Mouse (Mus musculus): ENCODE data around the gene Mgat5. TPM values are rescaled to one million over a fixed set of nuclear protein-coding genes. Genes with fewer than 3 reads are reported as not detected.

Mgat5 gene
- total and polyA plus RNA-seq, 2 experiments: 1.9 to 3.8 TPM

DNA sequence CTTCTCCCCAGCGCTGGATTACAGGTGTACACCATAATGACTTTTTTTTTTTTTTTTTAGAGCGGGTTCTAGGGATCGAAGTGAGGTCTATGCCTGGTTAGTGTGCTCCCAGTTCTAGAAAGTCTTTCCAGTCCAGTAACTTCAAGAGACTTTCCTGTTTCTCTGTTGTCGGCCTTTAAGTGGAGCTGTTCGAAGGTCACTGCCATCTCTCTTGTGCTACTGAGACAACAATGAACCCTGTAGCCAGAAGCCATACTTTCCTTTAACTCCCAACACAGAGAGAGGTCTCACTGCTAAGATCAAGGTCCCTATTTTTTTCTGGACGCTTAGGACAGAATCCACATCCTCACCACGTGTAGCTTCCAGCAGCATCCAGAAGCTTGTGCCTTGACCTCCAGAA is 13.4 kb downstream of the Mgat5 start:
- no peak for DNase-seq (ENCODE audit: extremely low read depth, low read depth, low spot score)

DNA sequence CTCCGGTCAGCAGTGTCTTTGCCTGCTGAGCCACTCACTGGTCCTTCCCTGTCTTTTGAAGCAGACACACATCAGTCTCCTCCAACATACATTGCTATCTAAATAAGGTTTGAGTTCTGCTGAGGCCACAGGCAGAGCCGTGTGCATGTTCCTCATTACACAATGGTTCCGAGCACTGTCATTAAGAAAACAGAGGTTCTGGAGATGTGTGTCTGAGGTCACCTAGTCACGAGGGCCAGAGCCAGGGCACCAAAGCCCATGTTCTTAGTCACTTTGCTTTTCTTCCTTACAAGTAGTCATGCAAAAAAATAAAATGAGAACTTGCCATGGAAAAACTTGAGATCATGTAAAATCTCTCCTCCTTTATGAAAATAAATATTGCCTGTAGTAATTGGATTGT is 14.3 kb downstream of the Mgat5 start:
- no peak overlapping the region for H3K4me3 ChIP-seq (ENCODE audit: insufficient read depth, low read depth, low read length)
- 53% methylated on average over 4 of the region's 4 CpGs for WGBS
- H3K27ac ChIP-seq (replicated peaks; ENCODE audit: insufficient read depth, low read depth, low read length): no peak overlapping the region
- no peaks in the 10 kb centered on the region for H3K36me3 ChIP-seq (ENCODE audit: control insufficient read depth, insufficient read depth, low read length)
- no peak for TF ChIP-seq CTCF (IDR thresholded peaks at IDR 0.05; ENCODE audit: low read depth, low read length)
- TF ChIP-seq POLR2A (IDR thresholded peaks at IDR 0.05; ENCODE audit: extremely low read depth, insufficient read depth, low read length): no peak
- no peaks in the 10 kb centered on the region for H3K27me3 ChIP-seq (ENCODE audit: control insufficient read depth, insufficient read depth, low read length)
- H3K4me1 ChIP-seq (ENCODE audit: control insufficient read depth, insufficient read depth, low read length): no peaks in the 10 kb centered on the region
- H3K9ac ChIP-seq (ENCODE audit: low read depth, low read length): no peak overlapping the region
- DNase-seq (ENCODE audit: extremely low read depth, low read depth, low spot score): peak; percentile 54
- peaks cover 13% of the 10 kb centered on the region; the same call in 1 of the 2 replicates for H3K79me2 ChIP-seq (ENCODE audit: control insufficient read depth, insufficient read depth, low read length)

More for the DNA sequence above, 13.4 kb downstream of the Mgat5 start:
- Histone ChIP-seq H3K79me2 (ENCODE audit: control insufficient read depth, insufficient read depth, low read length) (peaks cover 13% of the 10 kb centered on the region; the same call in 1 of the 2 replicates), H3K27me3 (ENCODE audit: control insufficient read depth, insufficient read depth, low read length) (no peaks in the 10 kb centered on the region), H3K4me3 (ENCODE audit: insufficient read depth, low read depth, low read length) (no peak overlapping the region), H3K36me3 (ENCODE audit: control insufficient read depth, insufficient read depth, low read length) (no peaks in the 10 kb centered on the region), H3K27ac (replicated peaks; ENCODE audit: insufficient read depth, low read depth, low read length) (no peak overlapping the region), H3K9ac (ENCODE audit: low read depth, low read length) (no peak overlapping the region), H3K4me1 (ENCODE audit: control insufficient read depth, insufficient read depth, low read length) (0 out of 2 replicates have a peak, but pooled peaks cover 2% of the 10 kb centered on the region)
- no peak for TF ChIP-seq CTCF (IDR thresholded peaks at IDR 0.05; ENCODE audit: low read depth, low read length)
- no peak for TF ChIP-seq POLR2A (IDR thresholded peaks at IDR 0.05; ENCODE audit: extremely low read depth, insufficient read depth, low read length)
- 89% methylated on average over 7 of the region's 7 CpGs for whole genome bisulfite sequencing

DNA sequence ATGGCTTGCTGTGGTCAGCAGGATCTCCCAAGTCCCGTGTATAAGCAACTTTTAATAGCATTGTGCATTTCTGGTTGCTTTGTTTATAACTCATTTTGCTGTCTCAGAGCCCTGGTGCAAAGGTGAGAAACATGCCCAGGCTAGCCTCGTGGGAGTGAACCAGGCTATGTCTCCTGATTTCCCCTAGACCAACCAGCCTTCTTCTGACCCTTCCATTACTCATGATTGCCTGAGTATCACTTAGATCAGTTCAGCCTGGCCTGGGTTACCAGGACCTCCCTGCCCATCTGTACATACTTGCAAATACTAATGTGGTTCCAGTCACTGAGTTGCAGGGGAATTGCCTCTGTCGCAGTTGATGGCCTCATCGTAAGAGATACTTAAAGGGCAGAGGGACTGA is 14.8 kb downstream of the Mgat5 start:
- H3K27ac ChIP-seq (replicated peaks; ENCODE audit: insufficient read depth, low read depth, low read length): no peak overlapping the region
- peak; percentile 41 for DNase-seq (ENCODE audit: extremely low read depth, low read depth, low spot score)

DNA sequence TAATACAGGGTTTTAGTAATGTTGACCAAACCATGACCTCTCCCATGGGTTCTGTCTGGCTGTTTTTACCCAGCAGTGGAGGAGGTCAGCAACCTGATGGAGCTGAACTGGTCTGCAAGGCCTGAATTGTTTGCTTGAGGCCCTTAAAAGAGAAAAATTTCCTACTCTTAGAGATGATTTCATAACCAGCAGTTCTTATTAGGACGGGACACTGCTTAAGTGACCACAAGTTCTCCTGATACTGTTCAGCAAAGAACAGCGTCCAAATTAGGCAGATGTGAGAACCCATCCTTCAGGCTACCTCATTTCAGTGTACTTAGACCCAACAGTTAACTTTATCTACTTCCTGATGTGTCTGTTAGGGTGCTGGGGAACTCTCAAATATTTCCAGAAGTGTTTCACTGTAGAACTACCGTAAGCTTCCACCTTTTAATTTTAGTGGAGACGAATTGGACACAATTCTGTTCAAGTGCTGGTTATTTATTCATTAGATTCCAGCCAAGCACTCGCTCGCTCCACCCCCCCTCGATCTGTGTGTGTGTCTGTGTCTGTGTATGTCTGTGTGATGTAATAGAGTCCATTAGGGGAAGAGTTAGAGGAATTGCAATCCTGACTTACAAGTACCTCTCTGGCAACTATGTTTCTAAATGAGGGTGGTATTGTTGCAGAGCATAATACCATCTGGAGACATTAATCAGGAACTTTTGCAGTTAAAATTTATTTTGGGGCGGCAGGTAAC is 17.4 kb downstream of the Mgat5 start:
- no peaks in the 10 kb centered on the region for H3K4me1 ChIP-seq (ENCODE audit: control insufficient read depth, insufficient read depth, low read length)
- no peaks in the 10 kb centered on the region for H3K27me3 ChIP-seq (ENCODE audit: control insufficient read depth, insufficient read depth, low read length)
- no peak overlapping the region for H3K9ac ChIP-seq (ENCODE audit: low read depth, low read length)
- WGBS: 70% methylated on average over 8 of the region's 8 CpGs
- peak; percentile 54 for DNase-seq (ENCODE audit: extremely low read depth, low read depth, low spot score)
- no peaks in the 10 kb centered on the region for H3K36me3 ChIP-seq (ENCODE audit: control insufficient read depth, insufficient read depth, low read length)
- TF ChIP-seq CTCF (IDR thresholded peaks at IDR 0.05; ENCODE audit: low read depth, low read length): no peak
- no peak for TF ChIP-seq POLR2A (IDR thresholded peaks at IDR 0.05; ENCODE audit: extremely low read depth, insufficient read depth, low read length)
- peaks cover 13% of the 10 kb centered on the region; the same call in 1 of the 2 replicates for H3K79me2 ChIP-seq (ENCODE audit: control insufficient read depth, insufficient read depth, low read length)
- no peak overlapping the region for H3K27ac ChIP-seq (replicated peaks; ENCODE audit: insufficient read depth, low read depth, low read length)
- H3K4me3 ChIP-seq (ENCODE audit: insufficient read depth, low read depth, low read length): no peak overlapping the region

More for the DNA sequence above, 14.8 kb downstream of the Mgat5 start:
- no peaks in the 10 kb centered on the region for H3K27me3 ChIP-seq (ENCODE audit: control insufficient read depth, insufficient read depth, low read length)
- H3K9ac ChIP-seq (ENCODE audit: low read depth, low read length): no peak overlapping the region
- no peak overlapping the region for H3K4me3 ChIP-seq (ENCODE audit: insufficient read depth, low read depth, low read length)
- H3K79me2 ChIP-seq (ENCODE audit: control insufficient read depth, insufficient read depth, low read length): peaks cover 13% of the 10 kb centered on the region; the same call in 1 of the 2 replicates
- no peaks in the 10 kb centered on the region for H3K36me3 ChIP-seq (ENCODE audit: control insufficient read depth, insufficient read depth, low read length)
- TF ChIP-seq POLR2A (IDR thresholded peaks at IDR 0.05; ENCODE audit: extremely low read depth, insufficient read depth, low read length) (no peak), CTCF (IDR thresholded peaks at IDR 0.05; ENCODE audit: low read depth, low read length) (no peak)
- 77% methylated on average over 4 of the region's 4 CpGs for WGBS
- H3K4me1 ChIP-seq (ENCODE audit: control insufficient read depth, insufficient read depth, low read length): no peaks in the 10 kb centered on the region

DNA sequence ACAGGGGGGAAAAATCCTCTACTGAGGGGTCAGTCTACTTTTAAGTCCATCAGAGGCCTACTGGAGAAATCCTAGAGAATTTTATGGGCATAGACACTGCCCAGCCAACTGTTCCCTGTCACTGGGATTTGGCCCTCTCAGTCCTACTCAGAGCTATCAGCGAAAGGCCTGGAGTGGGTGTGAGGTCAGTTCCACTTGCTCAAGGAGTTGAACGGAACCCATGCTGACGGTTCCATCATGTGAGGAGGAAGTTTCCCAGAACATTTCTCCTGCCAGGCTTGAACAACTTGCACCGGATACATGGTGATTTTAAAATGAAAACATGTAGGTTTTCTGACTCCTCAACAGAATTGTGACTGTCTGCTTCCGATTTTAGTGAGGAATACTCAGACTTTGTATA is 20.2 kb downstream of the Mgat5 start:
- TF ChIP-seq POLR2A (IDR thresholded peaks at IDR 0.05; ENCODE audit: extremely low read depth, insufficient read depth, low read length): no peak
- no peak for TF ChIP-seq CTCF (IDR thresholded peaks at IDR 0.05; ENCODE audit: low read depth, low read length)
- no peaks in the 10 kb centered on the region for H3K4me1 ChIP-seq (ENCODE audit: control insufficient read depth, insufficient read depth, low read length)

DNA sequence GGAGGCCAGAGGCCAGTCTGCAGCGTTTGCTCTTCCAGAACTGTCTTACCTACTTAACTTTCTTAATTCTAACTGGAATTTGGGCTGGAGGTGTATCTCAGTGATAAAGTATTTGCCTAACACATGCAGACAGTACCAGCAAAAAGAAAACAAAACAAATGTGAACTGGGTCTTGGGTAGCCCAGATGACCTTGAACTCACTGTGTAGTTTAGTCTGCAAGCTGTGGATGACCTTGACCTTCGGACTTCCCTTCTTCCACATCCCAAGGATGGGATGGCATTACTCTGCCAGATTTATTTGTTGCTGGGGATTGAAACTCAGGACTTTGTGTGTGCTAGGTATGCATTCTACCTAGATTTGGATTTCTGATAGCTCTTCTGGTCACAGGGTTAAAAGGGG is 24.2 kb downstream of the Mgat5 start:
- H3K4me3 ChIP-seq (ENCODE audit: insufficient read depth, low read depth, low read length): no peak overlapping the region
- no peaks in the 10 kb centered on the region for H3K4me1 ChIP-seq (ENCODE audit: control insufficient read depth, insufficient read depth, low read length)
- WGBS: 87% methylated on average over 2 of the region's 2 CpGs
- no peak for DNase-seq (ENCODE audit: extremely low read depth, low read depth, low spot score)
- H3K27me3 ChIP-seq (ENCODE audit: control insufficient read depth, insufficient read depth, low read length): no peaks in the 10 kb centered on the region
- peaks cover 7% of the 10 kb centered on the region; the same call in 1 of the 2 replicates for H3K79me2 ChIP-seq (ENCODE audit: control insufficient read depth, insufficient read depth, low read length)
- TF ChIP-seq POLR2A (IDR thresholded peaks at IDR 0.05; ENCODE audit: extremely low read depth, insufficient read depth, low read length) (no peak), CTCF (IDR thresholded peaks at IDR 0.05; ENCODE audit: low read depth, low read length) (no peak)
- H3K9ac ChIP-seq (ENCODE audit: low read depth, low read length): no peak overlapping the region
- no peaks in the 10 kb centered on the region for H3K36me3 ChIP-seq (ENCODE audit: control insufficient read depth, insufficient read depth, low read length)
- H3K27ac ChIP-seq (replicated peaks; ENCODE audit: insufficient read depth, low read depth, low read length): no peak overlapping the region

More for the DNA sequence above, 20.2 kb downstream of the Mgat5 start:
- Histone ChIP-seq H3K79me2 (ENCODE audit: control insufficient read depth, insufficient read depth, low read length) (peaks cover 13% of the 10 kb centered on the region; the same call in 1 of the 2 replicates), H3K4me3 (ENCODE audit: insufficient read depth, low read depth, low read length) (no peak overlapping the region), H3K9ac (ENCODE audit: low read depth, low read length) (no peak overlapping the region), H3K27me3 (ENCODE audit: control insufficient read depth, insufficient read depth, low read length) (no peaks in the 10 kb centered on the region), H3K36me3 (ENCODE audit: control insufficient read depth, insufficient read depth, low read length) (no peaks in the 10 kb centered on the region), H3K27ac (replicated peaks; ENCODE audit: insufficient read depth, low read depth, low read length) (no peak overlapping the region)
- peak; percentile 31 for DNase-seq (ENCODE audit: extremely low read depth, low read depth, low spot score)
- WGBS: 76% methylated on average over 5 of the region's 5 CpGs

Measured in liver, adult 2 months (tissue).